ENCODE assay signal across 33 mouse cellular contexts in the genomic region with DNA sequence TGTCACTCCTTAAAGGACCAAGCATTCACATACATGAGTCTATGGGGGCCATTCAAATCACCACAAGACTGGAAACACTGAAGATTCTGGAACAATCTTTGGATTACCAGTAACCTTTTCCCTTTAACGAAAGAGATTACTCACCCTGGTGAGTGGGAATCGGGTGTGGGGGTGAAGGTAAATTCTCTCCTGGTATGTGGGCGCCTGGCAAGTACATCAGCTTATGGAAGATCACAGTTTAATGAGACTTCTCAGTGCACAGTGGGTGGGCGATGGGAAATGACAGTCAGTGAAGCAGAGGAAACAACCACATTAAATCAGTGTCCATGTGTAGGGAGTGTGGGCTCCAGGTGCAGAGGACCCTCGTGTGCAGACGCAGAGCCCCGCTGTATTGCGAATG. TPM values are rescaled to one million over a fixed set of nuclear protein-coding genes. Genes with fewer than 3 reads are reported as not detected.
DNase-seq lines count a peak whose midpoint lies in the region; ATAC-seq and TF ChIP-seq lines count a peak whose summit lies in the region.
"Had no signal": no experiment of that assay in that cellular context is flagged by ENCODE, and none has a peak within 500 bp of the region (broad histone marks: within the 10 kb centered on the region; RNA-seq: fewer than 3 reads in every experiment).

No protein-coding gene starts in this region.

- no peak for ATAC-seq in intestine, embryonic 16.5 days
- ATAC-seq: forebrain, embryonic 13.5 days had no signal

- no peak overlapping the region for H3K4me2 ChIP-seq in intestine, embryonic 16.5 days (ENCODE audit: low read depth, low read length)
- H3K4me2 ChIP-seq: forebrain, embryonic 13.5 days; hindbrain, embryonic 13.5 days; liver, embryonic 13.5 days; midbrain, embryonic 12.5 days; neural tube, embryonic 15.5 days had no signal

- 0 out of 2 replicates have a peak overlapping the region, but pooled peaks have one; percentile 32 for H3K27ac ChIP-seq in layer of hippocampus, adult 2 months
- no peak overlapping the region for H3K27ac ChIP-seq in intestine, embryonic 16.5 days (ENCODE audit: low read length)
- H3K27ac ChIP-seq: forebrain, embryonic 13.5 days; hindbrain, embryonic 13.5 days; kidney, postnatal 0 days; liver, embryonic 13.5 days; midbrain, embryonic 12.5 days; neural tube, embryonic 15.5 days had no signal

- peak in 1 of 2 experiments; percentile 58 for DNase-seq in layer of hippocampus, adult 2 months (ENCODE audit: low spot score in 2 of 2)
- DNase-seq in layer of hippocampus, postnatal 25 days (ENCODE audit: extremely low spot score in 1 of 2, low spot score in 1 of 2): no peak
- peak; percentile 75 to 79 for DNase-seq in right cerebral cortex, adult 2 months (ENCODE audit: low spot score in 2 of 2)
- DNase-seq in right cerebral cortex, postnatal 14 days: no peak
- peak; percentile 47 to 55 for DNase-seq in left cerebral cortex, postnatal 14 days (ENCODE audit: low spot score in 2 of 2)
- no peak for DNase-seq in heart, postnatal 10 days
- DNase-seq: adrenal gland, adult 2 months; cerebellum, adult 18-20 months; cerebellum, postnatal 25 days; heart, postnatal 36 days; kidney, adult 18-20 months; liver, embryonic 13.5 days; lung, adult 2 months; lung, postnatal 14 days; thymus, adult 18-20 months; thymus, postnatal 4 days had no signal

- TF ChIP-seq CTCF in layer of hippocampus, adult 2 months (conservative IDR thresholded peaks at IDR 0.05): no peak

- H3K36me3 ChIP-seq in intestine, embryonic 16.5 days (ENCODE audit: control insufficient read depth, insufficient read depth, low read length): no peaks in the 10 kb centered on the region
- H3K36me3 ChIP-seq: liver, embryonic 13.5 days had no signal

- intact Hi-C loops in left cerebral cortex, postnatal 14 days (cut with DNase I): no loop called here
- intact Hi-C loops in heart, postnatal 10 days (cut with DNase I): no loop called here

- H3K27me3 ChIP-seq in intestine, embryonic 16.5 days (replicated peaks; ENCODE audit: control insufficient read depth, insufficient read depth, low read length): no peaks in the 10 kb centered on the region
- H3K27me3 ChIP-seq: forebrain, embryonic 13.5 days; hindbrain, embryonic 13.5 days; liver, embryonic 13.5 days; midbrain, embryonic 12.5 days; neural tube, embryonic 15.5 days had no signal

- no peak overlapping the region for H3K9ac ChIP-seq in intestine, embryonic 16.5 days (ENCODE audit: low read depth, low read length)
- H3K9ac ChIP-seq: forebrain, embryonic 13.5 days; hindbrain, embryonic 13.5 days; liver, embryonic 13.5 days; midbrain, embryonic 12.5 days; neural tube, embryonic 15.5 days had no signal

- no peak overlapping the region for H3K4me3 ChIP-seq in layer of hippocampus, adult 2 months
- no peak overlapping the region for H3K4me3 ChIP-seq in intestine, embryonic 16.5 days (ENCODE audit: low read length)
- H3K4me3 ChIP-seq: forebrain, embryonic 13.5 days; hindbrain, embryonic 13.5 days; liver, embryonic 13.5 days; midbrain, embryonic 12.5 days; neural tube, embryonic 15.5 days had no signal

- H3K9me3 ChIP-seq in intestine, embryonic 16.5 days (ENCODE audit: control insufficient read depth, low read length): no peaks in the 10 kb centered on the region
- H3K9me3 ChIP-seq: forebrain, embryonic 13.5 days; hindbrain, embryonic 13.5 days; liver, embryonic 13.5 days; midbrain, embryonic 12.5 days; neural tube, embryonic 15.5 days had no signal

- WGBS in intestine, embryonic 16.5 days: 92% methylated on average over 8 of the region's 8 CpGs

- no peaks in the 10 kb centered on the region for H3K4me1 ChIP-seq in intestine, embryonic 16.5 days (ENCODE audit: control insufficient read depth, insufficient read depth, low read length)
- H3K4me1 ChIP-seq: forebrain, embryonic 13.5 days; hindbrain, embryonic 13.5 days; liver, embryonic 13.5 days; midbrain, embryonic 12.5 days; neural tube, embryonic 15.5 days had no signal

RNA-seq across cellular contexts. Expression of a gene that starts 16.7 kb away (rescaled TPM):
- total RNA-seq in layer of hippocampus, adult 2 months (2021): not detected
- total RNA-seq in layer of hippocampus, postnatal 25 days (2021): under 1 TPM in 1 of 2 experiments, not detected in 1; 0.22 TPM
- under 1 TPM in 1 of 2 experiments, not detected in 1; 0.36 TPM for total RNA-seq in left cerebral cortex, postnatal 14 days (2021)
- total RNA-seq in heart, postnatal 10 days (2021): not detected
- not detected in 2 replicates for polyA plus RNA-seq in intestine, embryonic 16.5 days (2015; fragmentation: Nextera tagmentation; extraction: Ambion mirVana)
- total RNA-seq: gastrocnemius, adult 18-20 months; gastrocnemius, postnatal 4 days; heart, adult 8-10 months; heart, postnatal 36 days; megakaryocyte progenitor cell, adult 5-6 weeks; MEL had no signal
- polyA plus RNA-seq: C2C12; embryonic facial prominence, embryonic 14.5 days; forebrain, embryonic 13.5 days; heart, embryonic 14.5 days; hindbrain, embryonic 13.5 days; kidney, postnatal 0 days; limb, embryonic 14.5 days; liver, embryonic 13.5 days; midbrain, embryonic 12.5 days; neural tube, embryonic 15.5 days; small intestine, adult 2 months; stomach, embryonic 16.5 days had no signal

RNA-seq across cellular contexts. Expression of a gene that starts 24.7 kb away (rescaled TPM):
- total RNA-seq in layer of hippocampus, adult 2 months (2021): 100 to 1,000 TPM; 125 to 127 TPM
- total RNA-seq in layer of hippocampus, postnatal 25 days (2021): 100 to 1,000 TPM; 124 to 126 TPM
- total RNA-seq in left cerebral cortex, postnatal 14 days (2021): 100 to 1,000 TPM; 134 to 140 TPM
- 10 to 100 TPM; 32.8 to 33.3 TPM for total RNA-seq in heart, postnatal 10 days (2021)
- 15.8 and 16.2 TPM in 2 replicates for polyA plus RNA-seq in intestine, embryonic 16.5 days (2015; fragmentation: Nextera tagmentation; extraction: Ambion mirVana)

Comparison
In these comparisons a context has a peak if more than half of its experiments do, and no peak if none do; other contexts are left out.
1. DNase-seq: peak in right cerebral cortex, adult 2 months (2 of 2) and left cerebral cortex, postnatal 14 days (2 of 2); none in layer of hippocampus, postnatal 25 days (0 of 2), right cerebral cortex, postnatal 14 days (single experiment) and heart, postnatal 10 days (0 of 2).